Mouse (Mus musculus) mammary gland, adult 2 months (tissue): Measurements from ENCODE around the gene Pdcd11. TPM values are rescaled to one million over a fixed set of nuclear protein-coding genes. Genes with fewer than 3 reads are reported as not detected.

Experiments used
- polyA plus RNA-seq: library from polyadenylated mRNA; depleted of rRNA; stranded (reverse); fragments of >200 nt; gene quantifications from 2 replicates; pipeline ENCODE4 v1.2.3, GENCODE M21; 2012; ENCODE audit warnings: low replicate concordance; rRNA removed

The Pdcd11 gene
- polyA plus RNA-seq = 7.4 and 7.6 TPM in 2 replicates

DNA sequence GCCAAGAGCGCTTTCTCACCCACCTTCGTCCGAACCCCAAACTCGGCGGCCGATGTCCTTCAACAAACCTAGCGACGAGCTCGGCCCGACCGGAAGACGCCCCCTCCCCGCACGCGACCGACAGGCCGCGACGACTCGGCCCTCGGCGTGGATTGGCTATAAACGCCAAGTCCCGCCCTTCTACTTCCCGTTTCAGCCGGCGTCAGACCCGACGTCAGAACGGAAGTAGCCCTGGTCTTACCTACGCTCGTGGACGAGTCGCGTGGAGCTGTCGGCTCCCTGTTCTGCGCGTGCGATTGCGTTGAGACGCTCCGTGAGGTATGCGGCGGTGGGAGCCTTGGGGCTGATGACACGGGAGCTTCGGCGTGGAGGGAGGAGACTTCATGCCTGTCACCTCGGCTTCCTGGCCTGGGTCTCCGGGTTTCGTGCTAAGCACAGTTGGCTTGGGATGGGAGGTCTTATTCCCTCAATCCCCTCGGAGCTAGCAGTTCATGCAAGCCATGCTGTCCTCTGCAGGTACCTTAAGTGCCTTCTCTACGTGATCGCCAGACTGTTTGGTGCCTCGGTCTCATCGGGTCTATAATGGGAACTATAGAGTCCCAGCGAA, at the start of gene Pdcd11, which contains the start of gene Usmg5:
Pdcd11 (plus strand) TSS at position 219 of the 607 bp plus-strand sequence.
Usmg5 (minus strand) TSS at position 98 of the 607 bp plus-strand sequence.

DNA sequence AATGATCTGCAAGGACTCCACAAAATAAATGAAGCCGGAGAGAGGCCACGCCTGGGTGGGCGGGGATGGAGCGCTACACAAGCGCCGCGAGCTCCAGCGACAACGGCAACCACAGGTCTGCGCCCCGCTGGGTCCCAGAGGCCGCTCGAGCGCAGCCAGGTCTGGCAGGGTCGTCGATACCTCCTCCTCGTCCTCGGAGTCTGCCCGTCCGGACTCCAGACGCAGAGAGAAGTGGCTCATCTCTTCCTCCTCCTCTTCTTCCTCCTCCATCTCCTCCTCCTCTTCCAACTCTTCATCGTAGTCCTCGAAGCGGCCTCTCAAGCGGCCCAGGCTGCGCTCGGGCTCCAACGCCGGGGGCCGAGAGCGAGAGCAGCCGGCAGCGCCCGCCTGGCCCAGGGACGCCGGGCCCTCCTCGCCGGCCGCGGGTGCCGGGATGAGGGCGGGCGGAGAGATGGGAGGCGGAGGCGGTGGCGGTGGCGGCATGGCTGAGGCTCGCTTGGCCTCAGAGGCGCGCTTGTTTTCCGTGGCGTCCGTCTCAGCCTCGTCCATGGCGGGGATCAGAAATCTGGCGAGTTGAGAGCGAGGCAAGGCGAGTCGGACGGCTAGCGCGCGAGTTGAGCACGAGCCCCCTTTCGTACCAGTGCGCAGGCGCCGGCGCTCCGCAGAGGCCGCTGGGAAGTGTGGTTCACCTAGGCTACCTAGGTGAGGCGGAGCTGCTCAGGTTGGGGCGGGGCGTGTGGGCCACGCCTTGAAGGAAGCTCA, 40.1 kb upstream of the Pdcd11 start, which contains the start of gene Pcgf6:
Pcgf6 (minus strand) TSS at position 636 of the 762 bp plus-strand sequence.

GRCm38 (mm10) chr19:47067096-47067882, 23.3 kb upstream of the Pdcd11 start, which contains the start of gene Taf5:
TSS of gene Taf5 (plus strand) at chr19:47067746.

DNA sequence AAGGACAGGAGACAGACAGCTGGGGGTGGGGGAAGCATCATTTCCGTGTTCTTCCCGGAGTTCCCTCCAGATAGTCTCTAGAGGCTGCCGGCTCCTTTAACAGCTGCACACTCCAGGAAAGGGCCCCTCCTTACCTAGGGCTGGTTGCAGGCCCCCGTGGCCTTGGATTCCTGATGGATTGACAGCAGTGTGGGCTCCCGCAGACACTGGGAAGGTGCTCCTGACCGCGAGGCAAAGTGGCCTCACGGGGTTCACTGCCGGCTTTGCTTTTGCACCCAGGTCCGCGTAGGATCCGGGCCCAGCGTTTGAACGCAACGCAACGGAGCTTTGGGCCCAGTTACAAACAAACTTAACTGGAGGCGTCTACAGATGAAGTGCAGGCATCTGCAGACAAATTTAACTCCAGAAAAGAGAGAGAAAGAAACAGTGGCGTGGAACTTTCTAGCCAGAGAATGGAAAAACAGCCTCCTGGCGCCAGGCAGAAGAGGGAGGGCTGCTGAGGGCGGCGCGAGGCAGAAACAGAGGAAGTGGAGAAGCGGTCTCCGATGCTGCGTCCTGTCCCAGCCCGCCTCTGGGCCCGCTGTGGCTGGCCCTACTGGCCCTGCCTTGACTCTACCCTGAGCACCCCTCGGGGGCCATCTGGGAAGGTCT, 47.3 kb downstream of the Pdcd11 start, which contains the start of gene Calhm2:
Calhm2 (minus strand) TSS at position 524 of the 651 bp plus-strand sequence.

GRCm38 (mm10) chr19:47144154-47144553, 53.6 kb downstream of the Pdcd11 start, which contains the start of gene Calhm1:
TSS of gene Calhm1 (minus strand) at chr19:47144254.

DNA sequence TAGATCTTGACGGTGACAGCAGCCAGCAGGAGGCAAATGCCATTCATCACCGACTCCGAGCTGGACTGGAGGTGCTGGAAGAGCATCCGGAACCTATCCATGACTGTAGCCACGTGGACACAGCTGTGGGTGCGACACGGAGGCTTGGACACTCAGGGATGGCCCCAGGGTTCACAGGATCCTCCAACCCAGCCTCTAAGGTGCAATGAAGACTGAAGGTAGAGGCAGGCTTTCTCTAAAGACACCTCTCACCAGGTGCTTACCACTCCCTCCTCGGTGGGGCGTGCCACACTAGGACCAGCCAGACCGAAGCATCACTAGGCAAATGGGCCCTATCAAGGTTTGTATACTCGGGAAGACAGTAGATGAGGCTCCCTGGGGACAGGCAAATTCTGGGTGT, 67.1 kb downstream of the Pdcd11 start, which contains the start of gene Calhm3:
Calhm3 (minus strand) TSS at position 101 of the 400 bp plus-strand sequence.

GRCm38 (mm10) chr19:47178431-47179271, 88.1 kb downstream of the Pdcd11 start, which contains the start of gene Neurl1a:
TSS of gene Neurl1a (plus strand) at chr19:47178820.

Other genes with a start within 250 kb of the Pdcd11 start
- gene Ina, start 76.1 kb upstream of the Pdcd11 start, polyA plus RNA-seq = not detected in 2 replicates
- gene Nt5c2, start 75.6 kb upstream of the Pdcd11 start, polyA plus RNA-seq = 10.6 and 15.8 TPM in 2 replicates
- gene Pcgf6, start 39.9 kb upstream of the Pdcd11 start, polyA plus RNA-seq = 6.5 and 11.6 TPM in 2 replicates
- 2.6 and 2.9 TPM in 2 replicates for gene Taf5, start 23.0 kb upstream of the Pdcd11 start, polyA plus RNA-seq
- 36.3 and 110 TPM in 2 replicates for gene Usmg5, start 121 bp upstream of the Pdcd11 start, polyA plus RNA-seq
- gene Calhm2, start 47.5 kb downstream of the Pdcd11 start, polyA plus RNA-seq = 20.9 and 27.9 TPM in 2 replicates
- not detected in 2 replicates for gene Calhm1, start 53.5 kb downstream of the Pdcd11 start, polyA plus RNA-seq
- not detected in 2 replicates for gene Calhm3, start 67.0 kb downstream of the Pdcd11 start, polyA plus RNA-seq
- 1.7 and 29.6 TPM in 2 replicates for gene Neurl1a, start 88.1 kb downstream of the Pdcd11 start, polyA plus RNA-seq